Mouse (Mus musculus) cerebellum, adult 9-10 months (tissue): ENCODE results near the gene Olfr293.

Experiments
- DNase-seq: peaks from one replicate; pipeline ENCODE4 v3.0.0; 2022

Olfr293 gene

DNA sequence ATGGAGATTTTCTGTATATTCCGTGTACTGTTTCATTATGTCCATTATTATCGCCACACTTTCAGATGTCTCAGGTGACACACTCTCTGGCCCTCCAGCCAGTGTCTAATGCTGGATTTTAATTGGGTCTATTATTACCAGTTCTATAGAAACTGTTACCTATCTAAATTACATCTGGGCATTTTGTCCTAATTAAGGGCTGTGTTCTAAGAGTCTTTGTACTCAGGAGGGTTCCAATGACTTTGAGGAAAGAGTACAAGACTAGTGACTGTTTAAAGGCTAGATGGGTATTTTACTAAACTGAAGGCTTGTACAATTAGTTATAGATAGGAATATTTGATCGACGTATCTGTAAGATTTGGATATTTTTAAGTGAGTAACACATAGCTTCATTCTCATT, at the start of gene Olfr293:
TSS of gene Olfr293 (plus strand) at position 301 of the 400 bp plus-strand sequence.
- no peak for DNase-seq

- no peak for DNase-seq
Measured at GRCm38 (mm10) chr7:86616543-86616942, 32.3 kb upstream of the Olfr293 start, which contains the start of gene Olfr294. Olfr294 (minus strand) TSS chr7:86616643.

GRCm38 (mm10) chr7:86688030-86688429, 39.2 kb downstream of the Olfr293 start, which contains the start of gene Olfr292:
Olfr292 (plus strand) TSS chr7:86688330.
- no peak for DNase-seq
